Mouse (Mus musculus): ENCODE measurements around the gene Ercc1. TPM values are rescaled to one million over a fixed set of nuclear protein-coding genes. Genes with fewer than 3 reads are reported as not detected.
A peak's percentile ranks its signal among the peaks of the same experiment; 100 is the strongest.

The Ercc1 gene
- polyA plus RNA-seq, 1 experiment from 2014 or later: 85.5 TPM

- Histone ChIP-seq H3K4me1 (peaks cover 20% of the 10 kb centered on the region), H3K9me3 (replicated peaks) (no peaks in the 10 kb centered on the region), H3K36me3 (no peaks in the 10 kb centered on the region), H3K9ac (no peak overlapping the region), H3K4me3 (replicated peaks) (no peak overlapping the region), H3K27me3 (peaks cover 17% of the 10 kb centered on the region), H3K27ac (replicated peaks) (no peak overlapping the region), H3K4me2 (replicated peaks) (no peak overlapping the region)
- no peak for ATAC-seq (ENCODE audit: insufficient number of reproducible peaks, low FRiP score, low TSS enrichment, low read depth)
- WGBS: 37% methylated on average over 4 of the region's 4 CpGs
Measured at GRCm38 (mm10) chr7:19311991-19312390, 32.6 kb upstream of the Ercc1 start.

- peaks cover 23% of the 10 kb centered on the region for H3K27me3 ChIP-seq
- WGBS: 42% methylated on average over 5 of the region's 5 CpGs
- ATAC-seq (ENCODE audit: insufficient number of reproducible peaks, low FRiP score, low TSS enrichment, low read depth): no peak
- no peak overlapping the region for H3K9ac ChIP-seq
- H3K27ac ChIP-seq (replicated peaks): no peak overlapping the region
- no peak overlapping the region for H3K4me2 ChIP-seq (replicated peaks)
- H3K36me3 ChIP-seq: no peaks in the 10 kb centered on the region
- H3K4me1 ChIP-seq: peaks cover 10% of the 10 kb centered on the region
- no peak overlapping the region for H3K4me3 ChIP-seq (replicated peaks)
- H3K9me3 ChIP-seq (replicated peaks): no peaks in the 10 kb centered on the region
Measured at GRCm38 (mm10) chr7:19314033-19314432, 30.5 kb upstream of the Ercc1 start.

GRCm38 (mm10) chr7:19316451-19317161 is 28.0 kb upstream of the Ercc1 start:
- Histone ChIP-seq H3K4me2 (replicated peaks) (no peak overlapping the region), H3K4me3 (replicated peaks) (no peak overlapping the region), H3K27me3 (peaks cover 23% of the 10 kb centered on the region), H3K36me3 (no peaks in the 10 kb centered on the region), H3K27ac (replicated peaks) (no peak overlapping the region), H3K9ac (no peak overlapping the region), H3K9me3 (replicated peaks) (no peaks in the 10 kb centered on the region), H3K4me1 (peaks cover 13% of the 10 kb centered on the region)
- WGBS: 59% methylated on average over 14 of the region's 14 CpGs
- ATAC-seq (ENCODE audit: insufficient number of reproducible peaks, low FRiP score, low TSS enrichment, low read depth): no peak

GRCm38 (mm10) chr7:19318201-19318600 is 26.4 kb upstream of the Ercc1 start:
- H3K4me1 ChIP-seq: peaks cover 17% of the 10 kb centered on the region
- no peaks in the 10 kb centered on the region for H3K9me3 ChIP-seq (replicated peaks)
- H3K9ac ChIP-seq: no peak overlapping the region
- H3K4me3 ChIP-seq (replicated peaks): no peak overlapping the region
- peaks cover 23% of the 10 kb centered on the region for H3K27me3 ChIP-seq
- H3K36me3 ChIP-seq: no peaks in the 10 kb centered on the region
- WGBS: 65% methylated on average over 2 of the region's 2 CpGs
- no peak for ATAC-seq (ENCODE audit: insufficient number of reproducible peaks, low FRiP score, low TSS enrichment, low read depth)
- H3K27ac ChIP-seq (replicated peaks): no peak overlapping the region
- H3K4me2 ChIP-seq (replicated peaks): no peak overlapping the region

GRCm38 (mm10) chr7:19318676-19319075 is 25.9 kb upstream of the Ercc1 start:
- Histone ChIP-seq H3K9me3 (replicated peaks) (no peaks in the 10 kb centered on the region), H3K27me3 (peaks cover 23% of the 10 kb centered on the region), H3K4me1 (peaks cover 17% of the 10 kb centered on the region), H3K4me2 (replicated peaks) (no peak overlapping the region), H3K27ac (replicated peaks) (no peak overlapping the region), H3K9ac (no peak overlapping the region), H3K36me3 (no peaks in the 10 kb centered on the region), H3K4me3 (replicated peaks) (no peak overlapping the region)
- WGBS: 68% methylated on average over 7 of the region's 7 CpGs
- ATAC-seq (ENCODE audit: insufficient number of reproducible peaks, low FRiP score, low TSS enrichment, low read depth): no peak

- no peaks in the 10 kb centered on the region for H3K36me3 ChIP-seq
- peaks cover 16% of the 10 kb centered on the region for H3K27me3 ChIP-seq
- H3K9ac ChIP-seq: peak overlapping the region; percentile 33; the same call in 1 of the 2 replicates
- H3K4me1 ChIP-seq: peaks cover 17% of the 10 kb centered on the region
- H3K27ac ChIP-seq (replicated peaks): no peak overlapping the region
- peak; percentile 26 for ATAC-seq (ENCODE audit: insufficient number of reproducible peaks, low FRiP score, low TSS enrichment, low read depth)
- no peaks in the 10 kb centered on the region for H3K9me3 ChIP-seq (replicated peaks)
- peak overlapping the region; percentile 57 for H3K4me3 ChIP-seq (replicated peaks)
- WGBS: 15% methylated on average over 9 of the region's 9 CpGs
- H3K4me2 ChIP-seq (replicated peaks): peak overlapping the region; percentile 90
Measured at GRCm38 (mm10) chr7:19319458-19319857, 25.1 kb upstream of the Ercc1 start.

- peaks cover 14% of the 10 kb centered on the region; the same call in 1 of the 2 replicates for H3K27me3 ChIP-seq
- no peak overlapping the region for H3K27ac ChIP-seq (replicated peaks)
- WGBS: under 1% methylated on average over 41 of the region's 41 CpGs
- H3K4me2 ChIP-seq (replicated peaks): peak overlapping the region; percentile 90
- no peaks in the 10 kb centered on the region for H3K9me3 ChIP-seq (replicated peaks)
- ATAC-seq (ENCODE audit: insufficient number of reproducible peaks, low FRiP score, low TSS enrichment, low read depth): peak; percentile 89
- H3K9ac ChIP-seq: peak overlapping the region; percentile 33; the same call in 1 of the 2 replicates
- H3K4me1 ChIP-seq: peaks cover 17% of the 10 kb centered on the region
- peak overlapping the region; percentile 57 for H3K4me3 ChIP-seq (replicated peaks)
- H3K36me3 ChIP-seq: no peaks in the 10 kb centered on the region
Measured at GRCm38 (mm10) chr7:19319906-19320305, 24.7 kb upstream of the Ercc1 start.

GRCm38 (mm10) chr7:19320637-19321036 is 23.9 kb upstream of the Ercc1 start:
- no peak overlapping the region for H3K9ac ChIP-seq
- 39% methylated on average over 7 of the region's 7 CpGs for WGBS

GRCm38 (mm10) chr7:19321464-19321863 is 23.1 kb upstream of the Ercc1 start:
- ATAC-seq (ENCODE audit: insufficient number of reproducible peaks, low FRiP score, low TSS enrichment, low read depth): no peak
- Histone ChIP-seq H3K9me3 (replicated peaks) (no peaks in the 10 kb centered on the region), H3K9ac (no peak overlapping the region), H3K4me1 (peaks cover 19% of the 10 kb centered on the region), H3K4me3 (replicated peaks) (no peak overlapping the region), H3K36me3 (no peaks in the 10 kb centered on the region), H3K4me2 (replicated peaks) (no peak overlapping the region), H3K27me3 (peaks cover 10% of the 10 kb centered on the region; the same call in 1 of the 2 replicates), H3K27ac (replicated peaks) (no peak overlapping the region)
- 58% methylated on average over 5 of the region's 5 CpGs for WGBS

More at GRCm38 (mm10) chr7:19320637-19321036, 23.9 kb upstream of the Ercc1 start:
- no peaks in the 10 kb centered on the region for H3K9me3 ChIP-seq (replicated peaks)
- no peak for ATAC-seq (ENCODE audit: insufficient number of reproducible peaks, low FRiP score, low TSS enrichment, low read depth)
- H3K4me2 ChIP-seq (replicated peaks): peak overlapping the region; percentile 90
- H3K27me3 ChIP-seq: peaks cover 10% of the 10 kb centered on the region; the same call in 1 of the 2 replicates
- no peak overlapping the region; the same call in 1 of the 2 replicates for H3K4me3 ChIP-seq (replicated peaks)
- H3K4me1 ChIP-seq: peaks cover 17% of the 10 kb centered on the region
- no peaks in the 10 kb centered on the region for H3K36me3 ChIP-seq
- no peak overlapping the region for H3K27ac ChIP-seq (replicated peaks)

GRCm38 (mm10) chr7:19322489-19322888 is 22.1 kb upstream of the Ercc1 start:
- Histone ChIP-seq H3K27ac (replicated peaks) (0 out of 2 replicates have a peak overlapping the region, but pooled peaks have one; percentile 44), H3K4me3 (replicated peaks) (no peak overlapping the region), H3K4me1 (peaks cover 30% of the 10 kb centered on the region), H3K9me3 (replicated peaks) (no peaks in the 10 kb centered on the region), H3K36me3 (no peaks in the 10 kb centered on the region), H3K4me2 (replicated peaks) (no peak overlapping the region), H3K27me3 (peaks cover 10% of the 10 kb centered on the region; the same call in 1 of the 2 replicates), H3K9ac (no peak overlapping the region)
- no peak for ATAC-seq (ENCODE audit: insufficient number of reproducible peaks, low FRiP score, low TSS enrichment, low read depth)
- WGBS: 26% methylated on average over 9 of the region's 9 CpGs

- Histone ChIP-seq H3K4me3 (replicated peaks) (no peak overlapping the region), H3K9ac (no peak overlapping the region), H3K27me3 (no peaks in the 10 kb centered on the region), H3K4me1 (peaks cover 35% of the 10 kb centered on the region), H3K36me3 (no peaks in the 10 kb centered on the region), H3K9me3 (replicated peaks) (no peaks in the 10 kb centered on the region), H3K27ac (replicated peaks) (no peak overlapping the region), H3K4me2 (replicated peaks) (no peak overlapping the region)
- WGBS: 88% methylated on average over 11 of the region's 11 CpGs
- ATAC-seq (ENCODE audit: insufficient number of reproducible peaks, low FRiP score, low TSS enrichment, low read depth): no peak
Measured at GRCm38 (mm10) chr7:19324221-19324620, 20.4 kb upstream of the Ercc1 start.

Data from embryonic facial prominence, embryonic 15.5 days (tissue).